Mouse (Mus musculus) CH12.LX (cell line): ENCODE results near the gene Ptchd3. TPM values are rescaled to one million over a fixed set of nuclear protein-coding genes. Genes with fewer than 3 reads are reported as not detected.

Experiments used
- DNase-seq: peaks from one replicate; pipeline ENCODE4 v3.0.0-alpha.2; 2013; ENCODE audit errors: extremely low read depth
- H3K27ac ChIP-seq: 2 replicates; pipeline ENCODE4 v1.5.1; 2012; ENCODE audit warnings: low read depth, mild to moderate bottlenecking, control low read depth, moderate library complexity; ENCODE audit not compliant: insufficient read depth
- H3K27me3 ChIP-seq: replicated peaks from 2 replicates; pipeline ENCODE3; 2012; ENCODE audit warnings: inconsistent platforms
- H3K36me3 ChIP-seq, 2 experiments: replicated peaks in 1 of 2; 2 replicates each; pipeline versions ENCODE3 to v1.6.1; 2012; ENCODE audit warnings: inconsistent platforms in 1 of 2, low read length in 1 of 2, mild to moderate bottlenecking in 1 of 2, mixed read lengths in 1 of 2, moderate library complexity in 1 of 2; ENCODE audit not compliant: control insufficient read depth in 1 of 2, insufficient read depth in 1 of 2
- H3K4me1 ChIP-seq, 2 experiments: 2 replicates each; pipeline ENCODE4 v1.6.1; 2012; ENCODE audit warnings: inconsistent platforms in 1 of 2, moderate library complexity in 1 of 2; ENCODE audit not compliant: insufficient read depth in 2 of 2, control insufficient read depth in 1 of 2
- H3K4me2 ChIP-seq: 2 replicates; pipeline ENCODE4 v1.6.1; 2012; ENCODE audit warnings: low read depth, mild to moderate bottlenecking, control low read depth; ENCODE audit not compliant: poor library complexity, insufficient read depth, severe bottlenecking
- H3K4me3 ChIP-seq, 3 experiments: fragments of 150-350 bp in 1 of 3; sonication (generic) in 1 of 3; replicated peaks in 1 of 3; 2 replicates each; pipeline versions ENCODE3 to v1.5.1; 2011 to 2012; ENCODE audit warnings: low read depth in 2 of 3, low read length in 2 of 3, mild to moderate bottlenecking in 2 of 3, moderate library complexity in 2 of 3, control low read depth in 1 of 3, improper control_type of control experiment in 1 of 3, inconsistent platforms in 1 of 3, mixed read lengths in 1 of 3; ENCODE audit not compliant: poor library complexity in 1 of 3
- H3K79me2 ChIP-seq: replicated peaks from 2 replicates; pipeline ENCODE4 v1.6.1; 2012; ENCODE audit warnings: mild to moderate bottlenecking, moderate library complexity; ENCODE audit not compliant: control insufficient read depth, poor library complexity, insufficient read depth, severe bottlenecking; ENCODE audit errors: extremely low read depth
- H3K9ac ChIP-seq: 2 replicates; pipeline ENCODE4 v1.6.1; 2012; ENCODE audit warnings: low read depth, mild to moderate bottlenecking, control low read depth, moderate library complexity; ENCODE audit not compliant: insufficient read depth
- H3K9me3 ChIP-seq: replicated peaks from 2 replicates; pipeline ENCODE3; 2012; ENCODE audit warnings: low read length, inconsistent platforms, mixed read lengths
- CHD2 ChIP-seq: IDR thresholded peaks from 2 replicates; pipeline ENCODE4 v1.6.1; 2011; ENCODE audit warnings: low read length, improper control_type of control experiment
- CTCF ChIP-seq, 2 experiments: IDR thresholded peaks in 1 of 2; conservative IDR thresholded peaks in 1 of 2; 2 replicates each; pipeline ENCODE4 v1.5.1; 2011 to 2012; ENCODE audit warnings: low read depth in 2 of 2, low read length in 2 of 2, improper control_type of control experiment in 1 of 2, inconsistent platforms in 1 of 2, mild to moderate bottlenecking in 1 of 2, moderate library complexity in 1 of 2
- EP300 ChIP-seq: IDR thresholded peaks from 2 replicates; pipeline ENCODE4 v1.6.1; 2011; ENCODE audit warnings: low read length, improper control_type of control experiment
- ETS1 ChIP-seq: conservative IDR thresholded peaks from 2 replicates; pipeline ENCODE4 v1.6.1; 2012; ENCODE audit warnings: low read depth, mild to moderate bottlenecking, inconsistent platforms, low read length, improper control_type of control experiment, moderate library complexity
- HCFC1 ChIP-seq: IDR thresholded peaks from 2 replicates; pipeline ENCODE4 v1.6.1; 2012; ENCODE audit warnings: low read depth, mild to moderate bottlenecking, inconsistent platforms, low read length, improper control_type of control experiment
- IRF4 ChIP-seq: IDR thresholded peaks from 2 replicates; pipeline ENCODE4 v1.6.1; 2014; ENCODE audit warnings: low read depth, mild to moderate bottlenecking, inconsistent platforms, low read length, improper control_type of control experiment
- JUND ChIP-seq: conservative IDR thresholded peaks from 2 replicates; pipeline ENCODE4 v1.6.1; 2011; ENCODE audit warnings: low read depth, low read length, improper control_type of control experiment
- KAT2A ChIP-seq: IDR thresholded peaks from 2 replicates; pipeline ENCODE4 v1.6.1; 2012; ENCODE audit warnings: low read length, improper control_type of control experiment, inconsistent platforms; ENCODE audit not compliant: insufficient replicate concordance
- MAX ChIP-seq: IDR thresholded peaks from 2 replicates; pipeline ENCODE4 v1.6.1; 2011; ENCODE audit warnings: low read length, improper control_type of control experiment
- MEF2A ChIP-seq: IDR thresholded peaks from 2 replicates; pipeline ENCODE4 v1.6.1; 2014; ENCODE audit warnings: low read depth, mild to moderate bottlenecking, inconsistent platforms, low read length, improper control_type of control experiment, borderline replicate concordance
- MYC ChIP-seq: IDR thresholded peaks from 2 replicates; pipeline ENCODE4 v1.6.1; 2011; ENCODE audit warnings: low read depth, mild to moderate bottlenecking, improper control_type of control experiment, low read length
- PAX5 ChIP-seq: IDR thresholded peaks from 2 replicates; pipeline ENCODE4 v1.6.1; 2012; ENCODE audit warnings: low read length, inconsistent platforms, mixed read lengths
- POLR2A ChIP-seq: IDR thresholded peaks from 2 replicates; pipeline ENCODE4 v1.6.1; 2011; ENCODE audit warnings: low read depth, mild to moderate bottlenecking, improper control_type of control experiment, low read length
- RCOR1 ChIP-seq: conservative IDR thresholded peaks from 2 replicates; pipeline ENCODE4 v1.6.1; 2012; ENCODE audit warnings: low read depth, mild to moderate bottlenecking, inconsistent platforms, low read length, improper control_type of control experiment
- SIN3A ChIP-seq: IDR thresholded peaks from 2 replicates; pipeline ENCODE4 v1.6.1; 2012; ENCODE audit warnings: low read length, improper control_type of control experiment, inconsistent platforms
- TCF12 ChIP-seq: IDR thresholded peaks from 2 replicates; pipeline ENCODE4 v1.6.1; 2014; ENCODE audit warnings: low read depth, mild to moderate bottlenecking, inconsistent platforms, low read length, improper control_type of control experiment
- USF1 ChIP-seq: IDR thresholded peaks from 2 replicates; pipeline ENCODE4 v1.6.1; 2014; ENCODE audit warnings: low read depth, mild to moderate bottlenecking, inconsistent platforms, low read length, improper control_type of control experiment
- ZC3H11A ChIP-seq: IDR thresholded peaks from 2 replicates; pipeline ENCODE4 v1.6.1; 2012; ENCODE audit warnings: low read depth, mild to moderate bottlenecking, inconsistent platforms, low read length, improper control_type of control experiment
- ZKSCAN1 ChIP-seq: IDR thresholded peaks from 2 replicates; pipeline ENCODE4 v1.6.1; 2012; ENCODE audit warnings: low read depth, inconsistent platforms, low read length, improper control_type of control experiment, borderline replicate concordance
- ZMIZ1 ChIP-seq: IDR thresholded peaks from 2 replicates; pipeline ENCODE4 v1.6.1; 2012; ENCODE audit warnings: low read depth, mild to moderate bottlenecking, inconsistent platforms, low read length, improper control_type of control experiment
- ZNF384 ChIP-seq: IDR thresholded peaks from 2 replicates; pipeline ENCODE4 v1.6.1; 2012; ENCODE audit warnings: low read depth, low read length, improper control_type of control experiment, inconsistent platforms
- dilution Hi-C: fragments of 300-500 bp; cut with MboI; formaldehyde crosslinking; loops from 2 replicates; pipeline ENCODE4 v1.14.3; 2020; ENCODE audit warnings: low sequenced_read_pairs; ENCODE audit not compliant: extremely low pct_unique_long_range_greater_than_20kb, extremely low pct_ligation_motif_present
- in situ Hi-C: fragments of 300-500 bp; cut with MboI; formaldehyde crosslinking; loops from 3 replicates; pipeline ENCODE4 v1.14.3; 2019; ENCODE audit warnings: low sequenced_read_pairs, low pct_ligation_motif_present, low pct_unique_long_range_greater_than_20kb, mixed read lengths
- polyA plus RNA-seq: library from polyadenylated mRNA; unstranded; fragments of >175 nt; gene quantifications from 2 replicates; pipeline ENCODE4 v1.2.1, GENCODE M21; 2012; ENCODE audit warnings: low read depth; ENCODE audit not compliant: insufficient read length
- total RNA-seq, 2 experiments: library from RNA; depleted of rRNA; stranded (reverse); fragments of 300-350 nt in 1 of 2; fragments of >200 nt in 1 of 2; gene quantifications; 2 replicates each; pipeline ENCODE4 v1.2.3; 2012 to 2014

Ptchd3 gene
- total and polyA plus RNA-seq, 3 experiments = not detected

DNA sequence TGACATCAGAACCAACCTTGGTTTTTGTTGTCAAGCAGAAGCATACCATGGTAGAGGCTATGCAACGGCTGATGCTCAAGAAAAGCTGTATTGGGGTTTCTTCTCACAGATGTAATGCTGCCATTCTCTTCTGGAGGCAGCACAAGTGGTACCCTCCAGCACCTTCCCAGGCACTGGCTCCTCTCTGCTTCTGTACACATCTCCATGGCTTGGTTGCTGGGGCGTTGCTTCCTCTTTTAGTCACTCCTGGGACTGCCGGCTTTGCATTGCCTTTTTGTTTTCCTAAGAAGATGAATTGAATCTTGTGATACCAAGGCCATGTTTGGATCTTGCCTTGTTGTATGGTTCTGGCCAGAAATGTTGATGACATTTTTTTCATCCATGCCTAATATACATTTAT is 40.5 kb upstream of the Ptchd3 start:
- Histone ChIP-seq H3K27me3 (no peaks in the 10 kb centered on the region), H3K9ac (no peak overlapping the region), H3K27ac (no peak overlapping the region), H3K9me3 (no peaks in the 10 kb centered on the region), H3K4me3 (no peak overlapping the region), H3K4me1 (peaks cover 0 to 8% of the 10 kb centered on the region in 2 experiments; a peak in 2 of 4 replicates), H3K4me2 (no peak overlapping the region), H3K79me2 (no peaks in the 10 kb centered on the region), H3K36me3 (no peaks in the 10 kb centered on the region)
- in situ Hi-C loops = no loop called here
- TF ChIP-seq CTCF (conservative IDR thresholded peaks at IDR 0.05 in 1 of 2, IDR thresholded peaks at IDR 0.05 in 1 of 2; ENCODE audit: low read depth in 2 of 2, low read length in 2 of 2) (no peak), MEF2A (no peak), ZKSCAN1 (no peak), KAT2A (no peak), MAX (no peak), SIN3A (no peak), HCFC1 (no peak), ETS1 (no peak), ZMIZ1 (no peak), MYC (no peak), USF1 (no peak), PAX5 (no peak), ZC3H11A (no peak), CHD2 (no peak), TCF12 (no peak)
- no peak for DNase-seq
- dilution Hi-C loops = no loop called here

DNA sequence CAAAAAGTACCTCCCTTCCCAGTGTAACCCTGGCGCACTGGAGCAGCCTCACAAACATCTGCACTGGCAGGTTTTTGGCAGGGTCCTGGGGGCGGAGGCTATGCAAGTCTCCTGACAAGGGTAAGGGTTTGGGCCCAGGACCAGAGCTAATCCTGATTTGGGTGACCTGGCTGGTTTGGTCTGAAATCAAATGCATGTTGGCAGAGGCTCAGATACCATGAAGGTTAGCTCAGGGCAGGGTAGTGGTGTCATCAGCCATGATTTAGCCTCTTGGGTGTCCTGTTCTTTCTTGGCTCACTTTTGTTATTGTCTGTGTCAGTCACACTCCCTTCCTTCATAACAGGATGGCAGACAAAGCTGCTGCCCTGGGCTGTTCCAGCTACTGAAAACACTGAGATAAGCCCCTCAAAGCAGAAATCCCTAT is 39.4 kb upstream of the Ptchd3 start:
- peaks cover 0 to 8% of the 10 kb centered on the region in 2 experiments; a peak in 2 of 4 replicates for H3K4me1 ChIP-seq
- no peaks in the 10 kb centered on the region for H3K79me2 ChIP-seq
- no peak overlapping the region for H3K4me2 ChIP-seq
- no peak overlapping the region for H3K4me3 ChIP-seq
- in situ Hi-C loops (loop anchor here (10.0 kb wide), 2 partner anchors 86 to 156 kb away; partner anchors contain the start of gene Metrnl), dilution Hi-C loops (no loop called here)
- no peak for DNase-seq
- TF ChIP-seq ZMIZ1 (no peak), RCOR1 (no peak), POLR2A (no peak), IRF4 (no peak), MEF2A (no peak), ZNF384 (no peak), JUND (no peak), EP300 (no peak), SIN3A (no peak), MYC (no peak)
- no peaks in the 10 kb centered on the region for H3K36me3 ChIP-seq
- H3K9ac ChIP-seq = no peak overlapping the region
- no peak overlapping the region for H3K27ac ChIP-seq
- H3K9me3 ChIP-seq = no peaks in the 10 kb centered on the region
- H3K27me3 ChIP-seq = no peaks in the 10 kb centered on the region
